Comparison of ENCODE assay signal across 20 mouse cellular contexts in genomic region chr4:114461093-114461492, GRCm38 (mm10). TPM values are rescaled to one million over a fixed set of nuclear protein-coding genes. Genes with fewer than 3 reads are reported as not detected.
DNase-seq lines count a peak whose midpoint lies in the region; ATAC-seq and TF ChIP-seq lines count a peak whose summit lies in the region.
"Had no signal": no experiment of that assay in that cellular context is flagged by ENCODE, and none has a peak within 500 bp of the region (broad histone marks: within the 10 kb centered on the region; RNA-seq: fewer than 3 reads in every experiment).

No protein-coding gene starts in this region.

- H3K79me2 ChIP-seq in heart, adult 2 months (replicated peaks; ENCODE audit: control insufficient read depth, insufficient read depth, low read length): no peaks in the 10 kb centered on the region

- no peak overlapping the region for H3K4me3 ChIP-seq in heart, adult 2 months
- no peak overlapping the region for H3K4me3 ChIP-seq in heart, embryonic 11.5 days (ENCODE audit: low read depth, low read length)
- H3K4me3 ChIP-seq: embryonic facial prominence, embryonic 10.5 days; erythroblast, embryonic 14.5 days; limb, embryonic 12.5 days; liver, embryonic 13.5 days; lung, embryonic 15.5 days had no signal

- TF ChIP-seq CTCF in heart, adult 2 months (IDR thresholded peaks at IDR 0.05): 0 out of 2 replicates have a peak, but pooled peaks have one; percentile 4

- no peak for TF ChIP-seq POLR2A in heart, adult 2 months (IDR thresholded peaks at IDR 0.05; ENCODE audit: insufficient read depth, low read depth, low read length)

- H3K9ac ChIP-seq in heart, adult 2 months (ENCODE audit: low read depth, low read length): 0 out of 2 replicates have a peak overlapping the region, but pooled peaks have one; percentile 4
- H3K9ac ChIP-seq in heart, embryonic 11.5 days (ENCODE audit: low read depth, low read length): no peak overlapping the region
- H3K9ac ChIP-seq: limb, embryonic 12.5 days; liver, embryonic 13.5 days; lung, embryonic 15.5 days had no signal

- no peak overlapping the region for H3K4me2 ChIP-seq in heart, embryonic 11.5 days
- H3K4me2 ChIP-seq: limb, embryonic 12.5 days; liver, embryonic 13.5 days; lung, embryonic 15.5 days had no signal

- ATAC-seq in heart, embryonic 11.5 days (replicated peaks; ENCODE audit: insufficient number of reproducible peaks, low FRiP score, low TSS enrichment): no peak
- ATAC-seq: forebrain, embryonic 14.5 days had no signal

- H3K27me3 ChIP-seq in heart, adult 2 months (ENCODE audit: control insufficient read depth, insufficient read depth, low read length): no peaks in the 10 kb centered on the region
- peaks cover 12% of the 10 kb centered on the region for H3K27me3 ChIP-seq in heart, embryonic 11.5 days (ENCODE audit: control insufficient read depth, insufficient read depth, low read length)
- H3K27me3 ChIP-seq: liver, embryonic 13.5 days; lung, embryonic 15.5 days had no signal

- peaks cover 7% of the 10 kb centered on the region; the same call in 1 of the 2 replicates for H3K36me3 ChIP-seq in heart, adult 2 months (ENCODE audit: control insufficient read depth, insufficient read depth, low read length)
- no peaks in the 10 kb centered on the region for H3K36me3 ChIP-seq in heart, embryonic 11.5 days (ENCODE audit: control insufficient read depth, insufficient read depth, low read length)
- H3K36me3 ChIP-seq: embryonic facial prominence, embryonic 10.5 days; limb, embryonic 12.5 days; liver, embryonic 13.5 days; lung, embryonic 15.5 days had no signal

- intact Hi-C loops in heart, adult 2 months (cut with DNase I): loop anchor here (2.0 to 5.0 kb wide), 4 partner anchors 40 to 161 kb away; partner anchors contain the start of gene Trabd2b

- peak overlapping the region; percentile 69 for H3K27ac ChIP-seq in heart, adult 2 months
- H3K27ac ChIP-seq in heart, embryonic 11.5 days (ENCODE audit: low read depth, low read length): no peak overlapping the region
- H3K27ac ChIP-seq: embryonic facial prominence, embryonic 10.5 days; limb, embryonic 12.5 days; liver, embryonic 13.5 days; lung, embryonic 15.5 days; macrophage had no signal

- TF ChIP-seq EP300 in heart, adult 2 months (IDR thresholded peaks at IDR 0.05; ENCODE audit: insufficient read depth, low read depth, low read length): no peak

- no peak for DNase-seq in heart, adult 2 months
- DNase-seq in layer of hippocampus, adult 9-11 months: peak; percentile 59
- no peak for DNase-seq in layer of hippocampus, adult 9-10 months (ENCODE audit: low spot score)
- DNase-seq in right cerebral cortex, postnatal 36 days (ENCODE audit: low spot score in 2 of 2): peak; percentile 45 to 78
- no peak for DNase-seq in right cerebral cortex, postnatal 4 days
- DNase-seq in spleen, postnatal 14 days (ENCODE audit: low spot score in 2 of 2): no peak
- no peak for DNase-seq in gastrocnemius, adult 8-10 months (ENCODE audit: low spot score in 2 of 2)
- DNase-seq: adrenal gland, adult 8-10 months; cerebellum, adult 11-12 months; cerebellum, postnatal 36 days; gastrocnemius, postnatal 10 days; liver, embryonic 13.5 days; thymus, adult 18-20 months had no signal

- H3K4me1 ChIP-seq in heart, adult 2 months (ENCODE audit: control insufficient read depth, insufficient read depth, low read length): peaks cover 25% of the 10 kb centered on the region
- peaks cover 10% of the 10 kb centered on the region for H3K4me1 ChIP-seq in heart, embryonic 11.5 days (ENCODE audit: control insufficient read depth, insufficient read depth, low read length)
- H3K4me1 ChIP-seq: embryonic facial prominence, embryonic 10.5 days; limb, embryonic 12.5 days; liver, embryonic 13.5 days had no signal

- WGBS in heart, adult 2 months: 57% methylated on average over 5 of the region's 5 CpGs
- 65% methylated on average over 5 of the region's 5 CpGs for WGBS in heart, embryonic 11.5 days (ENCODE audit: insufficient replicate concordance)

- H3K9me3 ChIP-seq in heart, embryonic 11.5 days (replicated peaks; ENCODE audit: control insufficient read depth, low read length): no peaks in the 10 kb centered on the region
- H3K9me3 ChIP-seq: embryonic facial prominence, embryonic 10.5 days; limb, embryonic 12.5 days; liver, embryonic 13.5 days; lung, embryonic 15.5 days had no signal

RNA-seq across cellular contexts. Expression of gene Trabd2b, which starts 54.6 kb away (rescaled TPM):
- 10 to 100 TPM; 60.1 to 69.8 TPM for total RNA-seq in heart, adult 2 months (2021)
- polyA plus RNA-seq in heart, adult 2 months (2012; rRNA removed): 29.1 and 42.7 TPM in 2 replicates
- 1.5 and 1.7 TPM in 2 replicates for polyA plus RNA-seq in heart, embryonic 11.5 days (2014; fragmentation: Nextera tagmentation; extraction: Ambion mirVana)
- 1 to 10 TPM in 3 of 4 experiments, under 1 TPM in 1; 0.99 to 1.9 (median 1.2) TPM for total RNA-seq in gastrocnemius, adult 8-10 months (2022)
- polyA plus RNA-seq: erythroblast, embryonic 14.5 days; macrophage had no signal

Comparison
In these comparisons a context has a peak if more than half of its experiments do, and no peak if none do; other contexts are left out.
1. DNase-seq: peak in layer of hippocampus, adult 9-11 months (single experiment) and right cerebral cortex, postnatal 36 days (2 of 2); none in heart, adult 2 months (0 of 2), layer of hippocampus, adult 9-10 months (single experiment), right cerebral cortex, postnatal 4 days (single experiment), spleen, postnatal 14 days (0 of 2) and gastrocnemius, adult 8-10 months (0 of 2).
2. RNA of gene Trabd2b, which starts 54.6 kb away (total RNA-seq): 60.1 to 69.8 TPM in heart, adult 2 months; 0.99 to 1.9 TPM in gastrocnemius, adult 8-10 months; every median in the first group is over 10 times any median in the second.